In genomic region chr17:32073359-32073758, GRCm38 (mm10) we compare ENCODE assay signal across 8 mouse cellular contexts. TPM values are rescaled to one million over a fixed set of nuclear protein-coding genes. Genes with fewer than 3 reads are reported as not detected.
DNase-seq lines count a peak whose midpoint lies in the region; ATAC-seq and TF ChIP-seq lines count a peak whose summit lies in the region.

No protein-coding gene starts in this region.

- H3K4me2 ChIP-seq in CH12.LX (ENCODE audit: insufficient read depth, low read depth, poor library complexity, severe bottlenecking): no peak overlapping the region
- no peak overlapping the region for H3K4me2 ChIP-seq in embryonic facial prominence, embryonic 11.5 days (ENCODE audit: low read depth, low read length)

- peaks cover 6% of the 10 kb centered on the region for H3K9me3 ChIP-seq in CH12.LX (replicated peaks; ENCODE audit: low read length)
- H3K9me3 ChIP-seq in embryonic facial prominence, embryonic 11.5 days (replicated peaks; ENCODE audit: control insufficient read depth, low read length): no peaks in the 10 kb centered on the region
- H3K9me3 ChIP-seq in heart, embryonic 10.5 days: 0 out of 2 replicates have a peak, but pooled peaks cover 2% of the 10 kb centered on the region

- peak; percentile 36 to 71; a peak in 3 of 4 replicates for TF ChIP-seq CTCF in CH12.LX (conservative IDR thresholded peaks at IDR 0.05 in 1 of 2, IDR thresholded peaks at IDR 0.05 in 1 of 2; ENCODE audit: low read depth in 2 of 2, low read length in 2 of 2)

- in situ Hi-C loops in CH12.LX (cut with MboI; ENCODE audit: low pct_ligation_motif_present, low pct_unique_long_range_greater_than_20kb, low sequenced_read_pairs): no loop called here

- no peak overlapping the region for H3K4me3 ChIP-seq in CH12.LX (replicated peaks in 1 of 3; ENCODE audit: low read depth in 2 of 3, low read length in 2 of 3, poor library complexity in 1 of 3)
- H3K4me3 ChIP-seq in embryonic facial prominence, embryonic 11.5 days (ENCODE audit: low read depth, low read length): no peak overlapping the region
- no peak overlapping the region for H3K4me3 ChIP-seq in heart, embryonic 10.5 days

- no peak for TF ChIP-seq POLR2A in CH12.LX (IDR thresholded peaks at IDR 0.05; ENCODE audit: low read depth, low read length)

- TF ChIP-seq EP300 in CH12.LX (IDR thresholded peaks at IDR 0.05; ENCODE audit: low read length): no peak

- H3K9ac ChIP-seq in CH12.LX (ENCODE audit: insufficient read depth, low read depth): no peak overlapping the region
- no peak overlapping the region for H3K9ac ChIP-seq in embryonic facial prominence, embryonic 11.5 days (replicated peaks; ENCODE audit: low read length)

- dilution Hi-C loops in CH12.LX (cut with MboI; ENCODE audit: extremely low pct_ligation_motif_present, extremely low pct_unique_long_range_greater_than_20kb, low sequenced_read_pairs): no loop called here

- 9% methylated on average over 2 of the region's 2 CpGs for WGBS in embryonic facial prominence, embryonic 11.5 days
- WGBS in heart, embryonic 10.5 days: 1% methylated on average over 2 of the region's 2 CpGs

- H3K36me3 ChIP-seq in CH12.LX (replicated peaks in 1 of 2; ENCODE audit: control insufficient read depth in 1 of 2, insufficient read depth in 1 of 2, low read length in 1 of 2): no peaks in the 10 kb centered on the region
- H3K36me3 ChIP-seq in embryonic facial prominence, embryonic 11.5 days (replicated peaks; ENCODE audit: control insufficient read depth, insufficient read depth, low read depth, low read length): no peaks in the 10 kb centered on the region
- H3K36me3 ChIP-seq in heart, embryonic 10.5 days: no peaks in the 10 kb centered on the region

- peak; percentile 60 for DNase-seq in CH12.LX (ENCODE audit: extremely low read depth)
- peak; percentile 97 for DNase-seq in adrenal gland, postnatal 10 days
- DNase-seq in embryonic facial prominence, embryonic 11.5 days (ENCODE audit: low spot score): peak; percentile 81
- peak; percentile 93 for DNase-seq in heart, embryonic 10.5 days (ENCODE audit: low spot score)
- DNase-seq in layer of hippocampus, adult 9-11 months: peak; percentile 45
- DNase-seq in lung, postnatal 10 days: peak; percentile 91
- DNase-seq in right cerebral cortex, adult 2 months (ENCODE audit: low spot score in 2 of 2): peak; percentile 82 to 89
- DNase-seq in urinary bladder, postnatal 14 days (ENCODE audit: low spot score): peak; percentile 90

- no peak for ATAC-seq in embryonic facial prominence, embryonic 11.5 days (replicated peaks; ENCODE audit: insufficient number of reproducible peaks, low FRiP score, low TSS enrichment, low read depth)

- H3K27me3 ChIP-seq in CH12.LX (replicated peaks): no peaks in the 10 kb centered on the region
- no peaks in the 10 kb centered on the region for H3K27me3 ChIP-seq in embryonic facial prominence, embryonic 11.5 days (ENCODE audit: control insufficient read depth, insufficient read depth, low read length)
- 0 out of 2 replicates have a peak, but pooled peaks cover 14% of the 10 kb centered on the region for H3K27me3 ChIP-seq in heart, embryonic 10.5 days (ENCODE audit: insufficient read depth, poor library complexity, severe bottlenecking)

- peaks cover 0 to 14% of the 10 kb centered on the region in 2 experiments; a peak in 3 of 4 replicates for H3K4me1 ChIP-seq in CH12.LX (ENCODE audit: control insufficient read depth in 1 of 2, insufficient read depth in 2 of 2)
- H3K4me1 ChIP-seq in embryonic facial prominence, embryonic 11.5 days (ENCODE audit: control insufficient read depth, insufficient read depth, low read length): no peaks in the 10 kb centered on the region
- H3K4me1 ChIP-seq in heart, embryonic 10.5 days: peaks cover 14% of the 10 kb centered on the region; the same call in 1 of the 2 replicates

- H3K27ac ChIP-seq in CH12.LX (ENCODE audit: insufficient read depth, low read depth): no peak overlapping the region
- no peak overlapping the region for H3K27ac ChIP-seq in embryonic facial prominence, embryonic 11.5 days (replicated peaks; ENCODE audit: low read depth, low read length)
- H3K27ac ChIP-seq in heart, embryonic 10.5 days: no peak overlapping the region

- no peaks in the 10 kb centered on the region for H3K79me2 ChIP-seq in CH12.LX (replicated peaks; ENCODE audit: control insufficient read depth, extremely low read depth, insufficient read depth, poor library complexity, severe bottlenecking)

- peak; percentile 57 for TF ChIP-seq RAD21 in CH12.LX (IDR thresholded peaks at IDR 0.05; ENCODE audit: low read depth, low read length)

TF ChIP-seq in CH12.LX, 34 proteins besides CTCF, POLR2A, EP300 and RAD21:
- TF ChIP-seq ZMIZ1 (IDR thresholded peaks at IDR 0.05; ENCODE audit: low read depth, low read length) (no peak), ZNF384 (IDR thresholded peaks at IDR 0.05; ENCODE audit: low read depth, low read length) (no peak), JUND (conservative IDR thresholded peaks at IDR 0.05; ENCODE audit: low read depth, low read length) (no peak), POLR2AphosphoS2 (IDR thresholded peaks at IDR 0.05; ENCODE audit: low read depth, low read length) (no peak), TCF12 (IDR thresholded peaks at IDR 0.05; ENCODE audit: low read depth, low read length) (peak; percentile 67), NELFE (IDR thresholded peaks at IDR 0.05; ENCODE audit: low read depth, low read length) (no peak), MAX (IDR thresholded peaks at IDR 0.05; ENCODE audit: low read length) (no peak), BHLHE40 (IDR thresholded peaks at IDR 0.05; ENCODE audit: low read depth, low read length) (peak; percentile 31; the same call in 1 of the 2 replicates), ZC3H11A (IDR thresholded peaks at IDR 0.05; ENCODE audit: low read depth, low read length) (no peak), ELF1 (IDR thresholded peaks at IDR 0.05; ENCODE audit: low read depth, low read length) (no peak), GABPA (IDR thresholded peaks at IDR 0.05; ENCODE audit: insufficient replicate concordance, low read depth, low read length) (no peak), ZKSCAN1 (IDR thresholded peaks at IDR 0.05; ENCODE audit: borderline replicate concordance, low read depth, low read length) (no peak), MAFK (IDR thresholded peaks at IDR 0.05; ENCODE audit: insufficient replicate concordance, low read length) (no peak), SMC3 (IDR thresholded peaks at IDR 0.05; ENCODE audit: low read depth, low read length) (peak; percentile 71)

RNA-seq across cellular contexts. Expression of gene Hsf2bp, which starts 37.2 kb away (rescaled TPM):
- total RNA-seq in CH12.LX (2012; rRNA removed) (0.34 and 0.67 TPM in 2 replicates), CH12.LX (2014; rRNA removed) (0.75 and 1.2 TPM in 2 replicates)
- polyA plus RNA-seq in CH12.LX (2012; ENCODE audit: insufficient read length, low read depth): 1.0 and 1.4 TPM in 2 replicates
- total RNA-seq in adrenal gland, postnatal 10 days (2021): 1 to 10 TPM; 1.4 to 1.7 TPM
- polyA plus RNA-seq in embryonic facial prominence, embryonic 11.5 days (2014; fragmentation: Nextera tagmentation; extraction: Ambion mirVana): 0.32 and 0.59 TPM in 2 replicates
- polyA plus RNA-seq in heart, embryonic 10.5 days (2016; fragmentation: Nextera tagmentation; extraction: Ambion mirVana): 0.57 and 0.62 TPM in 2 replicates

RNA-seq across cellular contexts. Expression of gene Rrp1b, which starts 37.5 kb away (rescaled TPM):
- total RNA-seq in CH12.LX (2012; rRNA removed): 76.7 and 99.1 TPM in 2 replicates
- 60.9 and 72.4 TPM in 2 replicates for total RNA-seq in CH12.LX (2014; rRNA removed)
- polyA plus RNA-seq in CH12.LX (2012; ENCODE audit: insufficient read length, low read depth): 149 and 151 TPM in 2 replicates
- total RNA-seq in adrenal gland, postnatal 10 days (2021): 10 to 100 TPM; 15.5 to 21.7 TPM
- 64.3 and 65.1 TPM in 2 replicates for polyA plus RNA-seq in embryonic facial prominence, embryonic 11.5 days (2014; fragmentation: Nextera tagmentation; extraction: Ambion mirVana)
- polyA plus RNA-seq in heart, embryonic 10.5 days (2016; fragmentation: Nextera tagmentation; extraction: Ambion mirVana): 51.2 and 76.6 TPM in 2 replicates

Comparison
In these comparisons a context has a peak if more than half of its experiments do, and no peak if none do; other contexts are left out.
1. DNase-seq: peak in every context shown above with its lines; median percentile 97 in adrenal gland, postnatal 10 days; 93 in heart, embryonic 10.5 days; 91 in lung, postnatal 10 days; 90 in urinary bladder, postnatal 14 days; 86 in right cerebral cortex, adult 2 months; 81 in embryonic facial prominence, embryonic 11.5 days; 60 in CH12.LX; 45 in layer of hippocampus, adult 9-11 months.